Mouse (Mus musculus): ENCODE measurements at regions not wholly inside any gene's neighbourhood (a gene's known extent, or its start where the extent isn't known, plus 50 kb on each side); places are given as distances from the start of the nearest gene placed in this dataset.
A peak's percentile ranks its signal among the peaks of the same experiment; 100 is the strongest.

DNA sequence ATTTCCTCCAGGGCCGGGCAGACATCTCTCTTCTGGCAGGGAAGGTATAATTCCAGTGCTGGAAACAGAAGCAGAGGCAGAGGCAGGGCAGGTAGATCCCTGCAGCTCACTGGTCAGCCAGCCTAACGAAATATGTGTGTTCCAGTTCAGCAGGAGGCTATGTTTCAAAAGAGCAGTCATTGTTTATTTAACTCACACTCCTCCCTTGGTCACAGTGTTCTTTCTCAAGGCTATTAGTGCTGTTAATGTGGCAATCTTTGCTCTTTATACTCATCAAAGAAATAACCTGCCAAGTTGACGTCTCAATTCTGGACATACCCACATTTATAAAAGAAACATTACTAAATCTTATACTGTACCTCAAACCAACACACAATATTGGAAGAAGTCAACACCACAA, 253.3 kb upstream of the Adgrl3 start:
- no peak for DNase-seq
- intact Hi-C loops (cut with DNase I) = no loop called here

GRCm38 (mm10) chr5:80783892-80784291, 236.0 kb upstream of the Adgrl3 start:
- intact Hi-C loops (cut with DNase I) = no loop called here
- DNase-seq = no peak

GRCm38 (mm10) chr5:80784746-80785145, 235.2 kb upstream of the Adgrl3 start:
- intact Hi-C loops (cut with DNase I) = no loop called here
- DNase-seq = no peak

GRCm38 (mm10) chr5:80791658-80792057, 228.3 kb upstream of the Adgrl3 start:
- DNase-seq = no peak
- intact Hi-C loops (cut with DNase I) = no loop called here

DNA sequence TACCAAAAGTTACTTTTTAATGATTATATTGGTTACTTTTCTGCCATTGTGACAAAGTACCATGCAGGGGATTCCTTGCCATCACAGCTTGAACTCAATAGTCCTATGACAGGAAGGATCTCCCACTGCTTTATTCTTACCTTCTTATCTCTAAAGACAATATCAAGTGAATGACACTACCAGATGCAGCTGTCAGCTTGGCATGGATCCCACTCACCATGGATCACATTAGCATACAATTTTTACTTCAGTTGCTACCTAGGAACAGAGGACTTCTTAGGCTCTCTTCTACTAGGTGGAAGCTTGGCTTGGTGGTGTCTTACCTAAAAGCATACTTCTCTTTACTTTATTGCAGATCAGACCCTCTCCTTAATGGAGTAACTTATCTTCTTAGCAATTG, 220.2 kb upstream of the Adgrl3 start:
- intact Hi-C loops (cut with DNase I) = no loop called here

DNA sequence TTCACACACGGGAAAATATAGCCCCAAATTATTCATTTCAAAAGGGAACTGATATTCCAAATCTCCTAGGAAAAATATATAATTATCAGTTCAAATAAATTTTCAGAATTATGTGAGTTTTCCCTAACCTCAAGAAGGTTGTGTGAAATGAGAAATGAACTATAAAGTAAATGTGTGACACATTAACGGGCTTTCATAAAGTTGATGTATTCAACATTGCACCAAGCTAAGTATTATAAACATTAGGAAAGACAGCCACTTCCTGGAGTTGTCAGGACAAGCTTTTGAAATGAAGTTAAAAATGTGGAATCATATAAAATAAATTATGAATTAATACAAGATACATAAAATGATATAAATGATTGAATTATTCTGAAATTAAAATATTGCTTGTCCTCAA, 207.0 kb upstream of the Adgrl3 start:
- DNase-seq = no peak
- intact Hi-C loops (cut with DNase I) = no loop called here

More for the DNA sequence above, 220.2 kb upstream of the Adgrl3 start:
- peak; percentile 6 for DNase-seq

- no peak for DNase-seq
- intact Hi-C loops (cut with DNase I) = no loop called here
Measured at GRCm38 (mm10) chr5:80819208-80819607, 200.7 kb upstream of the Adgrl3 start.

GRCm38 (mm10) chr5:80842531-80842930, 177.4 kb upstream of the Adgrl3 start:
- intact Hi-C loops (cut with DNase I) = no loop called here
- DNase-seq = no peak

GRCm38 (mm10) chr5:80855034-80855433, 164.9 kb upstream of the Adgrl3 start:
- no peak for DNase-seq
- intact Hi-C loops (cut with DNase I) = no loop called here

GRCm38 (mm10) chr5:80876600-80876999, 143.3 kb upstream of the Adgrl3 start:
- intact Hi-C loops (cut with DNase I) = no loop called here
- no peak for DNase-seq

DNA sequence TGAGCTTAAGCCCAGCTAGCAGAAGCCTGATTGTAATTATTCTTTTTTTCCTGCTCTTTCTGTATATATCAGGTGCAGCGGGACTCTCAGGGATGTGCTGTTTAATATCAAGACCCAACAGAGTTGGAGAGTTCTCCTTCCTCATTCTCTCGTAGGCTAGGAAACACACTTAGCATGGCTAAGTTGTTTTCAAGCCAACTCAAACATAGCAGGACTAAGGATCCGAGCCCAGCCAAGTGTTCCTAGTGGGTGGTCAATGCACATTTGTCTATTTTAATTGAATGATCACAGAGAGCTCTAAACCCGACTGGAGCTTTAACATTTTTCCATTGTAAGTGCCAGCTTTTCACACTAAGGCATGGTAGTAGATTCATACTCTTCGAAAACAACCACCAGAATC, 121.7 kb upstream of the Adgrl3 start:
- peak; percentile 41 for DNase-seq
- intact Hi-C loops (cut with DNase I) = no loop called here

GRCm38 (mm10) chr5:80908771-80909170, 111.2 kb upstream of the Adgrl3 start:
- no peak for DNase-seq
- intact Hi-C loops (cut with DNase I) = no loop called here

DNA sequence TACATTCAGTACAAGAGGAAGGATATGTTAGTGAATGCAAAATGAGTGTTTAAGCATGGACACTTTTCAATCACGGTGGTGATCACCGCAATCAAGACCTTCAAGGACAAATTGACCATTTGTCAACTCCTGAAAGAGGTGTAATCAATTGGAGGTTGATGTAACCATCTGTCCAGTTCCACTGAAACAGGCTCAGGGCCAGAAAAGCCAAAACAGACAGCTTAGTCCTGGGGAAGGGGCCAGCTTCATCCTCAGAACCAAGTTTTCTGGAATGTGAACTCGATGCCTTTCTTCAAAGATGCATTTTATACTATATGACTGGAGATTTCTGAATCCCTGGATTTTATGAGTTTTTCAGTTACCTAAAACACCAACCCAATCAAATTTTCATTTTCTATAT, 81.1 kb upstream of the Adgrl3 start:
- DNase-seq = no peak
- intact Hi-C loops (cut with DNase I) = no loop called here

- no peak for DNase-seq
- intact Hi-C loops (cut with DNase I) = no loop called here
Measured at GRCm38 (mm10) chr5:80951861-80952599, 67.9 kb upstream of the Adgrl3 start.

DNA sequence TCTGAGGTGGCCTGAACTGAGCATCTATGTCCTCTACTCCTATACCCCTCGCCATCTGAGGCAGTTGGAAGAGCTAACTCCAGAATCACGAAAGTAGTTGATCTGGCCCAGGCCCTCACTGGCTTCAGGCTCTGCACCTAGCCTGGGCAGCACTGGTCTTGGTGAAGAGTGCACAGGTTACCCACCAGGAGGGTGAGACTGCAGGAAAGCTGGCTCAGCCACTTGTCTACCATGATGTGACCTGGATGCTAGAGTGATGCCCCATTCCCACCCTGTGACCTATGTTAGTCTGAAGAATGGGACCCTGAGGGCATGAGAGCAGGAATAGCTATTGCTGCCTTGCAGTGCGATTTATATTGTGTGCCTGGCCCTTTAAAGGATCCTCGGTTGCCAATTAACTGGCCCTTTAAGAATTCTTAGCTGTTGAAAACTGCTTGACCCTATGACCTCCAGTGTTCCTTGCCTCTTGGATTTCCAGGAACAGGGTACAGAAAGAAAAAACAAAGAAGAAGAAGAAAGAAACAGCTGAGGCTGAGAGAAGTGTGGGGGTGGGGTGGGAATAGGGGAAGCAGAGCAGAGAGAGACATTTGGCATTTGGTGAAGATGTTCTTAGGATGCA, 67.2 kb upstream of the Adgrl3 start:
- no peak for DNase-seq
- intact Hi-C loops (cut with DNase I) = no loop called here
